Mouse (Mus musculus): Measurements from ENCODE around the gene Fgfrl1.
"Not testable (repeated sequence)": the region's sequence is repeated elsewhere in the genome, so short reads cannot be mapped to it uniquely, and the experiment has no call there.

Gene Fgfrl1

GRCm38 (mm10) chr5:108701341-108702021 is 9.3 kb downstream of the Fgfrl1 start:
- no peak for DNase-seq

GRCm38 (mm10) chr5:108703754-108704626 is 11.8 kb downstream of the Fgfrl1 start:
- DNase-seq: no peak

DNA sequence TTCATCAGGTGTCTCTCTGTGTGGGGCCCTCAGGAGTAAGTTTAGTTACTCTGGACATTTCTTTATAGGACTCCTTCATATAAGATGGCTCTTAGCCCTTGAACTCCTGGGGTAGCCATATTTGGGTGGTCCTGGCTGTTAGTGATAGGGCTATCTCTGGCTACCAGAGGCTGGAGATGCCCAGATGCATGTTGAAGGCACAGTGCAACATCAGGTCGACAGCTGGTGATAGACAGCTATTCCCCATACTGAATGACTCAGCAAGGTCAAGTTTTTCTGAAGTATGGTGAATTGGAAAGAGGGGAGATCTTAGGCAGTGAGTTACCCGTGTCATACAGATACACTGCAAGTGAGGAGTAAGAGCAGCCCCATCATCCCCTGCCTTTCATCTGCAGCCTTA is 15.6 kb downstream of the Fgfrl1 start:
- no peak for DNase-seq

DNA sequence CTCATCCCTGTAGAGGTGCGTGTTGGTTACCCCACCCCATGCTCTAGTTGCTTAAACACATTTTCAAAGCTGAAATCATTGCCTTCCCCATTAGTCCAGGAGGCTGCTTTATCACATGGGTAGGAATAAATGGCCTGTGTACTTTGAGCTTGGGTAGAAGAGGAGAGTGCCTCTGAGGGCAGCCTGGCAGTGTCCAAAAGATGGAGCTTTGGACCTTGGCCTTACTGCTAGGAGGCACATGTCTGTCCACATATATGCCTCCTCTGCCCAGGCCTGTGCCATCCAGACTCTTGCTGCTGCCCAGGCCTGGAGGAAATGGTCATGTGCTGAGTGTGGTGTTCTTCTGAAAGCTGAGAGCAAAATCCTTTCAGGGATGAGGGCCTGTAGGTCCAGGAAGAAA is 16.2 kb downstream of the Fgfrl1 start:
- peak; percentile 65 to 89 for DNase-seq

DNA sequence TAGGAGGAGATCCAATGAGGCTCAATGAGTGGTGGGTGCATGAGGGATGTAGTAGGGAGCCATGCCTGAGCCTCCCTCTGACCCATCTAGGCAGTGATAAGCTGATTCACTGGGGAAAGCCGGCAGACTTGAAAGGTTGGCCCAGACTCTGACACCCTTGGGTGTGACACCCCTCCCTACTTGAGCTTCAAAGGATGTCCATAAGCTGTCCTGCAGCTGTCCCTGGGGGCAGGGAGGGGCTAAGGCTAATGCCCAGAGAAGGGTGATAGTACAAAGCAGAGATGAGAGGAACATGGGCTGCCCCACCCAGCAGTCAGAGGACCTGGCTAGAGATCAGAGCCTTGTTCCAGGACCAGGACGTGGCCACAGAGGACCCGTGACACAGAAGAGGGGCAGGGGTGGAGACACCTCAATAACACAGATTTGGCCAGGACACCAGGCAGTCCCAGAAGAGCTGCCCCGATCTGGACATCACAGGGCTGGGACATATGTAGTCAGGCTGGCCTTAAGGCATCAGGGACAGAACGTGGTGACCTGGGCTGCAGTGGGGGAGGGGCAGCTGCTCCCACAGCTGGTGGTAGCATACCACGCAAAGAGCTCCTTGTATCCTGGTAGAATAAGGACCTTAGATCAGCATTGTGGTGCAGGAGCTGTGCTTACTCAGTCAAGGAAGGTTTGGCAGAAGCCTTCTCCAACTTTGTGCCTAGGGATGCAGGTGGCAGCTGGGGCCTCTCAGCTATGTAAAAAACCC is 17.0 kb downstream of the Fgfrl1 start:
- peak in 1 of 2 experiments; percentile 46 for DNase-seq

GRCm38 (mm10) chr5:108711968-108712367 is 19.8 kb downstream of the Fgfrl1 start:
- no peak for DNase-seq

- no peak for DNase-seq
These were observed 20.9 kb downstream of the Fgfrl1 start for GRCm38 (mm10) chr5:108713096-108713495.

GRCm38 (mm10) chr5:108713691-108714090 is 21.5 kb downstream of the Fgfrl1 start:
- DNase-seq: no peak

DNA sequence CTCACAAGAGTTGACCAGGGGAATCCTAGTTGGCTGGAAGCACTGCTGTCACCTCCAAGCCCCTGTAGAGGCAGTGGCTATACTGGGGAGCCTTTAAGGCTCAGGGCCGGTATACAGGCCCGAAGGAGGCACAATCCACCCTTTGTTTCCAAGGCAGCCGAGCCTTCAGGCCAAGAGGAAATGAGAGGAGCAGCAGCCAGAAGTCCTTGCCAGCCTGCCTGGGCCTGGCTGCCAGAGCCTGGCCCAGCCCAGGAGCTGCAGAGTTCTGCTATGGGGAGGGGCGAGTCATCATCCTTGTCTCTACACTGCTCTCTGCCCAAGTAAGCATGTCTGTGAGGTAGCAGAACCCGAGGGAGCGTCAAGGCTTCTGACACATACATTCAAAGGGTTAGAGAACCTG is 22.0 kb downstream of the Fgfrl1 start:
- peak; percentile 23 to 56 for DNase-seq

DNA sequence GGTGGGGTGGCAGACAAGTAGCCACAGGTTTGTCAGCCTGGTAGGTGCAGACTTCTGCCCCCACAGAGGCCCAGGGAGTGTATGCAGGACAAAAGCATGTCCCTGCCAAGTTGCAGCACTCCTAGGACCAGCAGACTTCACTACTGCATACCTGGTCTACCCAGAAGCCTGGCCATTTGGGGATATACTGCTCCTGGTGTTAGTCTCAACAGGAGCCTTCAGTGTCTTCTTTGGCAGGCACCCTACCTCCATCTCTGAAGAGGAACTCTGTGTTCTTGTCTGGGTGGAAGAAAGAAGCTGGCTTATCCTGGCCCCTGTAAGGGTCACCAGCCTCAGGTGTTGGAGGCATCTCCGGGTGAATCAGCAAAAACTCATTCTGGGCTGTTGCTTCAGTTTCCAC is 23.8 kb downstream of the Fgfrl1 start:
- no peak for DNase-seq

DNA sequence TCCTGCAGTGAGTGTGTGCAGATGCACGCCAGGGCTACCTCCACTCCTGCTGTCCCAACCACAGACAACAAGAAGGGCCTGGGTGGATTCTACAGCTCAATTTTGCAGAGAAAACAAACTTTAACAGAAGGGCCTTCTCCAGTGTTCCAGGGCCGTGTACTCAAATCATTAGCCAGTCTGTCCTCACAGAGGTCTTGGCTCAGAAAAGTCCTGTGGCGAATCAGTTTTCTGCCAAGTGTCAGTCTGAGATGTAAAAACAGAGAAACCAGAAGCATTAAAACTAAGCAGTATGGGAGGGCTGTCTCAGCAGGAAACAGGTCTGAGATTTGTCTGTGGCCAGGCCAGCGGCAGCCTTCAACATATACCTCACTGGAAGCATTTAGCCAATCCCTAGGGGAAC is 25.9 kb downstream of the Fgfrl1 start:
- no peak for DNase-seq

GRCm38 (mm10) chr5:108719761-108720160 is 27.6 kb downstream of the Fgfrl1 start:
- DNase-seq: no peak

DNA sequence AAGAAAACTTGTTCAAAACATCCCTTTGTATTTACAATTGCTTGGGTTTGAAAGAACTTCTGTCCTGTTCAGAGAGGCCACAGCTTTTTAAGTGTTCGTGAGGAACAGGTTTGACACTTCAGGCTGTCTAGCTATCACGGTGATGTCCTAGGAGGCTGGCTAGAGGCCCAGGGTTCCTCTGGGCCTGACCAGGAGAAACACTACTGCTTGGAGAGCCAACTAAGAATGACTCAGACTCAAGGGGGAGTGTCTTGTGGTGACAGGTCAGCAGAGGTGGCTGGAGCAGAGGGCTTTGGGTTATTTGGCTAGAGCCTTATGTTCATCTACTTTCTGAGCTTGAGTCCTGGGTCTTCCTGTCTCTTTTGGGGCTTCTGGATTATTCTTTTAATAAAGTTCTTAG is 31.8 kb downstream of the Fgfrl1 start:
- no peak for DNase-seq

DNA sequence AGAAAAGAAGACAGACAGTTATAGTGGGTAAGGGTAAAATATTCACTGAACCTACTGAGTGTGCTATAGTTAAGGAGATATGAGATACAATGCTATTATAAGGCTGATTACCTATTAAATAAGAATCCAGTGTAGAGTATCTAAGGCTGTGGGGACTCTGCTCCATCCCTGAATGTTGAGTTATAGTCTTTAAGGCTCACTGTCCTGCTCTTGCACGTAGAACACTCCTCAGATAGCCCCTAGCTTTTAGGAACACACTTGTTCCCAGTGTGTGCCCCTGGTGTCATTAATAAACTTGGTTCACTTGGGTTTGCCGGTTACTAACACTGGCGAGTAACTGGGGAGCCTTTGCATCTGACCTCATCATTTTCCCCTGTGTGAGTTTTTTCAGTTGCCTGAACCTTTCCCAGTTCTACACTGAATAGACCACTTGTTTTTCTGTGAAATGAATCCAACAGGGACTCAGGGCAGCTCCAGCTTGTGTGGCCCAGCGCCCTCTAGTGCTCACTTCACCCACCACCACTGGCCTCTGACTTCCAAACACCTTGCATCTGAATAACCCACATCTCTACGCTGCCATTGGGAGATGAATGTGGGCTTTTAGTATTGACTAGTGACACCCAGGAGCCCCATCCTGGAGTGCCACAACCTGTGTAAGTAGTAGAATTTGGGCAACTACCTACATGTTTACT is 34.5 kb downstream of the Fgfrl1 start:
- peak; percentile 82 to 90 for DNase-seq

GRCm38 (mm10) chr5:108727425-108727824 is 35.2 kb downstream of the Fgfrl1 start:
- no peak for DNase-seq

DNA sequence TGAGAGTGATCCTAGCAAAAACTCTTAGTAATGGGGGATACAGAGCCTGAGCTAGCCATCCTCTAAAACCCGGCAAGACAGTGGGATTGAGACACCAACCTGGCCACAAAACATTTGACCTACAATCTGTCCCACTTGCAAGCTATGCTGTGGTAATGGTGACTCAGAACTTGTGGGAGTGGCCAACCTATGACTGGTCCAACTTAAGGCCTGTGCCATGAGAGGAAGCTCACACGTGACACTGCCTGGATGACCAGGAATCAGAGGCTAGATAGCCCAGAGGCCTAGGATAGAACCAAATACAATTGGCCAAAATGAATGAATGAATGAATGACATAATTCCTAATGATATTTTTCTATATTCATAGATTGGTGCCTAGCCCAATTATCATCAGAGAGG is 49.7 kb downstream of the Fgfrl1 start:
- DNase-seq: no peak

- DNase-seq: no peak
These were observed 50.4 kb downstream of the Fgfrl1 start for GRCm38 (mm10) chr5:108742596-108742995.

GRCm38 (mm10) chr5:108743856-108744255 is 51.7 kb downstream of the Fgfrl1 start:
- DNase-seq: no peak

- no peak for DNase-seq
These were observed 52.4 kb downstream of the Fgfrl1 start for GRCm38 (mm10) chr5:108744629-108745028.

GRCm38 (mm10) chr5:108750328-108751210 is 58.4 kb downstream of the Fgfrl1 start:
- DNase-seq: no peak

GRCm38 (mm10) chr5:108751258-108751657 is 59.1 kb downstream of the Fgfrl1 start:
- DNase-seq: not testable (repeated sequence)
